Mouse (Mus musculus): ENCODE data around the gene Fgf13.

- TF ChIP-seq CTCF (IDR thresholded peaks at IDR 0.05; ENCODE audit: extremely low read depth, insufficient read depth, insufficient read length, insufficient replicate concordance) (no peak), POLR2A (IDR thresholded peaks at IDR 0.05; ENCODE audit: low read depth, low read length) (no peak)
Measured at GRCm38 (mm10) chrX:59585508-59586186, 17.8 kb upstream of the Fgf13 start.
